Mouse (Mus musculus) liver, postnatal 0 days (tissue): ENCODE data around the gene Sct. TPM values are rescaled to one million over a fixed set of nuclear protein-coding genes. Genes with fewer than 3 reads are reported as not detected.

Experiments used
- ATAC-seq: fragments of 200-750 bp; cut with Nextera tagmentation; 2 replicates; pipeline ENCODE4 v1.8.0; 2017; ENCODE audit warnings: mild to moderate bottlenecking, moderate library complexity
- DNase-seq: peaks from one replicate; pipeline ENCODE4 v3.0.0-alpha.2; 2016
- H3K27ac ChIP-seq: fragments of 300-500 bp; sonication (generic); 2 replicates; pipeline ENCODE4 v1.5.1; 2014; ENCODE audit warnings: antibody characterized with exemption, moderate library complexity, mild to moderate bottlenecking, low read depth
- H3K27me3 ChIP-seq: fragments of 300-500 bp; sonication (generic); 2 replicates; pipeline ENCODE4 v1.6.1; 2014; ENCODE audit warnings: low read length, control low read depth, mixed read lengths; ENCODE audit not compliant: insufficient read depth
- H3K36me3 ChIP-seq: fragments of 300-500 bp; sonication (generic); replicated peaks from 2 replicates; pipeline ENCODE4 v1.6.1; 2014; ENCODE audit warnings: mild to moderate bottlenecking, control low read depth, low read length, moderate library complexity, mixed read lengths; ENCODE audit not compliant: insufficient read depth
- H3K4me1 ChIP-seq: fragments of 300-500 bp; sonication (generic); 2 replicates; pipeline ENCODE4 v1.6.1; 2014; ENCODE audit warnings: antibody characterized with exemption, mild to moderate bottlenecking, control low read depth; ENCODE audit not compliant: insufficient read depth
- H3K4me2 ChIP-seq: fragments of 300-500 bp; sonication (generic); 2 replicates; pipeline ENCODE4 v1.6.1; 2014; ENCODE audit warnings: low read depth, mild to moderate bottlenecking, low read length, moderate library complexity, mixed read lengths
- H3K4me3 ChIP-seq: fragments of 300-500 bp; sonication (generic); 2 replicates; pipeline ENCODE4 v1.5.1; 2014; ENCODE audit warnings: low read depth, low read length
- H3K9ac ChIP-seq: fragments of 300-500 bp; sonication (generic); replicated peaks from 2 replicates; pipeline ENCODE4 v1.6.1; 2014; ENCODE audit warnings: mild to moderate bottlenecking, moderate library complexity
- H3K9me3 ChIP-seq: fragments of 300-500 bp; sonication (generic); 2 replicates; pipeline ENCODE4 v1.6.1; 2016; ENCODE audit warnings: mild to moderate bottlenecking, control low read depth, low read length, mixed read lengths
- CTCF ChIP-seq: sonication (generic); IDR thresholded peaks from 2 replicates; pipeline ENCODE4 v1.5.1; 2016; ENCODE audit warnings: antibody characterized with exemption, low read depth
- EP300 ChIP-seq: IDR thresholded peaks from 2 replicates; pipeline ENCODE4 v1.6.1; 2016; ENCODE audit warnings: antibody characterized with exemption, low read depth, mild to moderate bottlenecking
- WGBS: fragments of 180-500 bp; shearing (Covaris S2); extraction: QIAGEN DNeasy Blood & Tissue Kit; methylation state at CpG from one replicate; pipeline ENCODE4 v1.1.7; 2014; ENCODE audit not compliant: insufficient replicate concordance; 5-methylcytosine and 5-hydroxymethylcytosine counted together
- polyA plus RNA-seq: library from polyadenylated mRNA; unstranded; fragments of >200 nt; fragmentation: Nextera tagmentation; extraction: Ambion mirVana; gene quantifications from 2 replicates; pipeline ENCODE4 v1.2.1, GENCODE M21; 2015

The Sct gene
- polyA plus RNA-seq, 1 experiment from 2014 or later: not detected

- peak overlapping the region; percentile 55 for H3K27ac ChIP-seq
- DNase-seq (no peak), ATAC-seq (peak; percentile 67)
- WGBS: 67% methylated on average over 1 of the region's 1 CpGs
- no peak overlapping the region for H3K4me3 ChIP-seq
- H3K9ac ChIP-seq: 0 out of 2 replicates have a peak overlapping the region, but pooled peaks have one; percentile 41
- H3K36me3 ChIP-seq: peaks cover 44% of the 10 kb centered on the region
- H3K27me3 ChIP-seq: no peaks in the 10 kb centered on the region
- no peak for TF ChIP-seq EP300
- no peak for TF ChIP-seq CTCF
- peaks cover 8% of the 10 kb centered on the region for H3K4me1 ChIP-seq
- H3K4me2 ChIP-seq: no peak overlapping the region
- H3K9me3 ChIP-seq: no peaks in the 10 kb centered on the region
These were observed 23.9 kb upstream of the Sct start for GRCm38 (mm10) chr7:141302702-141303268.

- peaks cover 8% of the 10 kb centered on the region for H3K4me1 ChIP-seq
- H3K9ac ChIP-seq: no peak overlapping the region
- WGBS: 91% methylated on average over 9 of the region's 9 CpGs
- ATAC-seq (no peak), DNase-seq (no peak)
- no peak overlapping the region for H3K27ac ChIP-seq
- H3K36me3 ChIP-seq: peaks cover 36% of the 10 kb centered on the region
- no peak overlapping the region for H3K4me2 ChIP-seq
- no peaks in the 10 kb centered on the region for H3K27me3 ChIP-seq
- no peak for TF ChIP-seq EP300
- no peak for TF ChIP-seq CTCF
- H3K4me3 ChIP-seq: no peak overlapping the region
- no peaks in the 10 kb centered on the region for H3K9me3 ChIP-seq
These were observed 22.5 kb upstream of the Sct start for GRCm38 (mm10) chr7:141301386-141301785.

GRCm38 (mm10) chr7:141299175-141299574, 20.2 kb upstream of the Sct start:
- WGBS: 88% methylated on average over 8 of the region's 8 CpGs
- Histone ChIP-seq H3K27me3 (peaks cover 16% of the 10 kb centered on the region), H3K9ac (no peak overlapping the region), H3K9me3 (no peaks in the 10 kb centered on the region), H3K4me3 (no peak overlapping the region), H3K36me3 (peaks cover 21% of the 10 kb centered on the region; the same call in 1 of the 2 replicates), H3K27ac (no peak overlapping the region), H3K4me2 (no peak overlapping the region), H3K4me1 (peaks cover 13% of the 10 kb centered on the region)
- ATAC-seq (no peak), DNase-seq (no peak)
- TF ChIP-seq CTCF: no peak
- no peak for TF ChIP-seq EP300

- Histone ChIP-seq H3K27me3 (peaks cover 27% of the 10 kb centered on the region), H3K9ac (no peak overlapping the region), H3K4me3 (no peak overlapping the region), H3K4me2 (no peak overlapping the region), H3K27ac (no peak overlapping the region), H3K4me1 (peaks cover 20% of the 10 kb centered on the region), H3K9me3 (no peaks in the 10 kb centered on the region), H3K36me3 (peaks cover 15% of the 10 kb centered on the region; the same call in 1 of the 2 replicates)
- no peak for ATAC-seq
- TF ChIP-seq CTCF (no peak), EP300 (no peak)
- 68% methylated on average over 3 of the region's 3 CpGs for WGBS
- DNase-seq: no peak
These were observed 19.2 kb upstream of the Sct start for GRCm38 (mm10) chr7:141297926-141298650.

- Histone ChIP-seq H3K9me3 (no peaks in the 10 kb centered on the region), H3K4me1 (peaks cover 16% of the 10 kb centered on the region), H3K4me3 (peak overlapping the region; percentile 24; the same call in 1 of the 2 replicates), H3K36me3 (0 out of 2 replicates have a peak, but pooled peaks cover 2% of the 10 kb centered on the region), H3K27me3 (peaks cover 60% of the 10 kb centered on the region), H3K4me2 (peak overlapping the region; percentile 49; the same call in 1 of the 2 replicates), H3K27ac (no peak overlapping the region), H3K9ac (no peak overlapping the region)
- TF ChIP-seq CTCF: no peak
- TF ChIP-seq EP300: no peak
- DNase-seq: no peak
- ATAC-seq: no peak
- 6% methylated on average over 22 of the region's 22 CpGs for WGBS
These were observed 15.5 kb upstream of the Sct start for GRCm38 (mm10) chr7:141294479-141294878.

- H3K4me3 ChIP-seq: peak overlapping the region; percentile 24; the same call in 1 of the 2 replicates
- 2% methylated on average over 44 of the region's 53 CpGs for WGBS
- H3K36me3 ChIP-seq: no peaks in the 10 kb centered on the region
- no peaks in the 10 kb centered on the region for H3K9me3 ChIP-seq
- H3K27me3 ChIP-seq: peaks cover 60% of the 10 kb centered on the region
- H3K4me1 ChIP-seq: peaks cover 16% of the 10 kb centered on the region
- no peak for TF ChIP-seq EP300
- TF ChIP-seq CTCF: no peak
- peak; percentile 23; the same call in 1 of the 2 replicates for ATAC-seq
- H3K4me2 ChIP-seq: peak overlapping the region; percentile 49
- H3K27ac ChIP-seq: no peak overlapping the region
- DNase-seq: no peak
- H3K9ac ChIP-seq: 0 out of 2 replicates have a peak overlapping the region, but pooled peaks have one; percentile 16
These were observed 15.0 kb upstream of the Sct start for GRCm38 (mm10) chr7:141293852-141294471.
